Mouse (Mus musculus): ENCODE results near the gene Six3.

Gene Six3

GRCm38 (mm10) chr17:85624051-85624420, 10.6 kb downstream of the Six3 start:
- in situ Hi-C loops (cut with MboI; ENCODE audit: unreplicated experiment in 2 of 2) = no loop called here

- in situ Hi-C loops (cut with MboI; ENCODE audit: unreplicated experiment in 2 of 2) = loop anchor here (25.0 kb wide), 2 partner anchors 438 to 938 kb away; partner anchors contain the start of genes Abcg5 (in 2 of the 2) and Abcg8 (in 2 of the 2)
These were observed 11.9 kb downstream of the Six3 start for GRCm38 (mm10) chr17:85624981-85625940.

GRCm38 (mm10) chr17:85626091-85626860, 12.9 kb downstream of the Six3 start:
- in situ Hi-C loops (cut with MboI; ENCODE audit: unreplicated experiment in 2 of 2) = loop anchor here (25.0 kb wide), 2 partner anchors 439 to 939 kb away; partner anchors contain the start of genes Abcg5 (in 2 of the 2) and Abcg8 (in 2 of the 2)

- in situ Hi-C loops (cut with MboI; ENCODE audit: unreplicated experiment in 2 of 2) = loop anchor here (25.0 kb wide), 2 partner anchors 440 to 940 kb away; partner anchors contain the start of genes Abcg5 (in 2 of the 2) and Abcg8 (in 2 of the 2)
These were observed 14.3 kb downstream of the Six3 start for GRCm38 (mm10) chr17:85627751-85628150.

GRCm38 (mm10) chr17:85628811-85629210, 15.4 kb downstream of the Six3 start:
- in situ Hi-C loops (cut with MboI; ENCODE audit: unreplicated experiment in 2 of 2) = loop anchor here (25.0 kb wide), 2 partner anchors 442 to 942 kb away; partner anchors contain the start of genes Abcg5 (in 2 of the 2) and Abcg8 (in 2 of the 2)

- in situ Hi-C loops (cut with MboI; ENCODE audit: unreplicated experiment in 2 of 2) = loop anchor here (25.0 kb wide), 2 partner anchors 442 to 942 kb away; partner anchors contain the start of genes Abcg5 (in 2 of the 2) and Abcg8 (in 2 of the 2)
These were observed 16.0 kb downstream of the Six3 start for GRCm38 (mm10) chr17:85629396-85629795.

GRCm38 (mm10) chr17:85630296-85631050, 17.1 kb downstream of the Six3 start:
- in situ Hi-C loops (cut with MboI; ENCODE audit: unreplicated experiment in 2 of 2) = loop anchor here (5.0 to 25.0 kb wide), 7 partner anchors 443 to 943 kb away; partner anchors contain the start of genes Abcg5 (in 2 of the 2) and Abcg8 (in 2 of the 2)

GRCm38 (mm10) chr17:85631106-85631505, 17.7 kb downstream of the Six3 start:
- in situ Hi-C loops (cut with MboI; ENCODE audit: unreplicated experiment in 2 of 2) = loop anchor here (5.0 to 25.0 kb wide), 7 partner anchors 444 to 944 kb away; partner anchors contain the start of genes Abcg5 (in 2 of the 2) and Abcg8 (in 2 of the 2)

GRCm38 (mm10) chr17:85633619-85634018, 20.2 kb downstream of the Six3 start:
- in situ Hi-C loops (cut with MboI; ENCODE audit: unreplicated experiment in 2 of 2) = loop anchor here (5.0 to 25.0 kb wide), 7 partner anchors 446 to 946 kb away; partner anchors contain the start of genes Abcg5 (in 2 of the 2) and Abcg8 (in 2 of the 2)

- in situ Hi-C loops (cut with MboI; ENCODE audit: unreplicated experiment in 2 of 2) = loop anchor here (10.0 to 25.0 kb wide), 4 partner anchors 451 to 951 kb away; partner anchors contain the start of genes Abcg5 (in 2 of the 2) and Abcg8 (in 2 of the 2)
These were observed 24.5 kb downstream of the Six3 start for GRCm38 (mm10) chr17:85637876-85638275.

GRCm38 (mm10) chr17:85645312-85645711, 31.9 kb downstream of the Six3 start:
- in situ Hi-C loops (cut with MboI; ENCODE audit: unreplicated experiment in 2 of 2) = loop anchor here (25.0 kb wide), 2 partner anchors 458 to 958 kb away; partner anchors contain the start of genes Abcg5 (in 2 of the 2) and Abcg8 (in 2 of the 2)

- in situ Hi-C loops (cut with MboI; ENCODE audit: unreplicated experiment in 2 of 2) = loop anchor here (25.0 kb wide), 2 partner anchors 459 to 959 kb away; partner anchors contain the start of genes Abcg5 (in 2 of the 2) and Abcg8 (in 2 of the 2)
These were observed 32.6 kb downstream of the Six3 start for GRCm38 (mm10) chr17:85645718-85646665.

GRCm38 (mm10) chr17:85660016-85660415, 46.6 kb downstream of the Six3 start:
- in situ Hi-C loops (cut with MboI; ENCODE audit: unreplicated experiment in 2 of 2) = loop anchor here in 1 of 2 experiments (25.0 kb wide), 2 partner anchors 852 to 1177 kb away; partner anchors contain the start of gene Gm10309

- in situ Hi-C loops (cut with MboI; ENCODE audit: unreplicated experiment in 2 of 2) = loop anchor here in 1 of 2 experiments (25.0 kb wide), 2 partner anchors 851 to 1176 kb away; partner anchors contain the start of gene Gm10309
These were observed 48.1 kb downstream of the Six3 start for GRCm38 (mm10) chr17:85661521-85661920.

- in situ Hi-C loops (cut with MboI; ENCODE audit: unreplicated experiment in 2 of 2) = loop anchor here in 1 of 2 experiments (25.0 kb wide), 2 partner anchors 848 to 1173 kb away; partner anchors contain the start of gene Gm10309
These were observed 50.8 kb downstream of the Six3 start for GRCm38 (mm10) chr17:85664202-85664601.

GRCm38 (mm10) chr17:85664618-85665320, 51.4 kb downstream of the Six3 start:
- in situ Hi-C loops (cut with MboI; ENCODE audit: unreplicated experiment in 2 of 2) = loop anchor here in 1 of 2 experiments (25.0 kb wide), 2 partner anchors 848 to 1173 kb away; partner anchors contain the start of gene Gm10309

Data from v-Abl transformed pro-B cells (cell line).